Mouse (Mus musculus) adrenal gland, postnatal 14 days (tissue): Measurements from ENCODE around the gene Adgrf5. TPM values are rescaled to one million over a fixed set of nuclear protein-coding genes. Genes with fewer than 3 reads are reported as not detected.

Experiments
- DNase-seq: peaks from one replicate; pipeline ENCODE4 v3.0.0; 2021; ENCODE audit warnings: mixed read lengths
- total RNA-seq: library from RNA; stranded (reverse); gene quantifications from 2 replicates; pipeline ENCODE4 v1.2.3, GENCODE M21; 2021

Gene Adgrf5
- total RNA-seq, 1 experiment from 2014 or later, result 151 TPM

DNA sequence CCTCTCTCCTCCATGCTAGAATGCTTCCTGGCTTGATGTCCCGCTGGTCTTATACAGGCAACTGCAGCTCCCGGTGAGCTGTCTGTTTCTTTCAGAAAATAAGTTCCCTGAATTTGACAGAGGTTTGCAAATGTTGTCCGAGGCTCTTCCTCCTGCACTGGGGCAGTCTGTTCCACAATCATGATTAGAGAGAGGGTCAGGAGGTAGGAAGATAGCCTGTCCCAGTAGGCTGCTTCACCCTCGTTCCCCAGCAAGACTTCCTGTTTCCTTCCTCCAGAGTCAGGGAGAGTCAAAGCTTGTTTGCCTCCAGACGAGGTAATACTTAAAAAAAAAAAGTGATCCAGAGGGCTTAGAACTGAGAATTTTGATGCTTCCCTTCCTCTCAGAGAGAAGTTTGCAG lies 16.3 kb downstream of the Adgrf5 start:
- DNase-seq, result peak; percentile 14

DNA sequence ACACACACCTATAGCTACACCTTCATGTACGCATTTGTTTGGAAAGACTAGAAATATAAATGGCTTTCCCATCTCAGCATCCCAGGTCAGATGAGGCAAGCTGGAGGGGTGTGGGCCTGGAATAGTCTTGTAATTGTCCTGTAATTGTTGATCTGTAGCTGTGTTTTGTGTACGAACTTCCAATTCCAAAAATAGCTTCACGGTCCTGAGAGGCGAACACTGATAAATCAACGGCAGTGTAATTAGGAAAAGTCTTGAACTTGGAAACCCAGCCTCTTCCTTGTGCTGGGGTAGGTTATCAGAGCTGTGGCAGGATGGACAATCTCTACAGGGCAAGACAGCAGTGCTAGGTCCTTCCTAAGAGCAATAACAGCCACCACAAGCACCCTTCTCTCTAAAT lies 18.5 kb downstream of the Adgrf5 start:
- DNase-seq, result no peak

DNA sequence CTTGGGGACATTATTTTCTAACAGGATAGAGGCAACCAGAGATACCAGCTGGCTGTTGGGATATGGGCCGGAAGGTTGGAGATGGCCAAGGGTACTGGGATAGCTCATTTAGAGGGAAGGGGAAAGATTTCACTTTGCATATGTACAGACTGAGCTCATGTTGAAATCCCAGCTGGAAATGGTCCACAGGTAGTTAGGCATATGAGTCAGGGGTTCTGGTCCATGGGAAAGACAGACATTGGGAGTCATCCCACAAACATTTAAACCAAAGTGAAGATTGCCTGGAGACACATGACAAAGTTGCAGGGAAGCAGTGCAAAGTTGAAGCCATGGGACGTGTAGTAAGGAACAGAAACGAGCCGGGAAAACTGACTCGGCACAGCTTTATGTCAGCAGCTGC lies 26.1 kb downstream of the Adgrf5 start:
- no peak for DNase-seq

DNA sequence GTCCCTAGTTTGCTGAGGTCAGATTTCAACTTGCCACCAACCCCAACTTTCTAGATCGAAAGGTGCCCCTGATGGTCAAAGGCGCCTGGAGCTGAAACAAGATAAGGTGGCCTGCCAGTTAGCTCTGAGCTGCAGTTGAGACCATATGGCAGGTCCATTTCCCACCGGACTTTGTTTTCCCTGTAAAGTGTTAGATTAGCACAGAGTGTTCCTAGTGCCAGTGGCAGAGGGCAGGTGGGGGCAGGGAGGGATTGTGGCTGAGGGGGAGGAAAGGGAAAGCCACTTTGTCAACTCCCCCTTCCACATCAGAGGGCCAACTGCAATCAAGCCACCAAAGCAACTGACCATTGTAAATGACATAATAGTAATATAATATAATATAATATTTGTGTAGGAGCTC lies 26.9 kb downstream of the Adgrf5 start:
- peak; percentile 42 for DNase-seq

DNA sequence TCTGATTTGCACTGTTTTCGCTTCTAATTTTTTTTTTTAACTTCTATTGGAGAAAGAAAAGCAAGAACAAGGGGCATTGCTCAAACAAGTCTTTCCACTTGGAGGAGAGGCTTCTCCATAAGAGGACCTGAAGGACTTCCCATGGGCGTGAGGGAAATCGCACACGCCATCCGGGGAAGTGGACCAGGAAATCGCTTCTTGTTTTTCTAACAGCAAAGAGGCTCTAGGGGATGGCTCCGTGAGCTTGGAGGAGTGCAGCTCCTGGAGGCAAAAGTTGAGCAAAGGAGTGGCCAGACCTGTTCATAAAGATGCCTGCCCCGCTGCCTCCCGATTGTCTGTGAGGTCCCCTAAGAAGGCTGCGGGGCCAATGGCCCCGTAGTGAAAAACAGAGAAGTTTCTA lies 29.0 kb downstream of the Adgrf5 start:
- no peak for DNase-seq

DNA sequence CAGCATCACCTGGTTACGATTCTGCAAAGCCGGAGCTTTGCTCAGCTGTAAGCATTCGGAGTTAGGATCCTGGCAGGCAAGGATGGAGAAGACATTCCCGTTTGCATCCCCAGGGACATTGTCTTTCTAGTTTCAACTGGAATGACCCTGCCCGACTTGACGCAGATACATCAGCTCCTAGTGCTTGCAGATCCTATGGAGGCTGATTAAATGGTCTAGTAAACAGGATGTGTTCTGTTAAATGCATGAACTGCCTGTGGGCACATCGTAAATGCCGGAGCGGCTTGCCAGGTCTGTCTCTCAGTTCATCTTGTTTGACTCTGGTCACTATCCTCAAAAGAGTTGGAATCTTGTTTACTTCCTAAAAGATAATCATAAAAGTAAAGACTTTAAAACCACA lies 31.9 kb downstream of the Adgrf5 start:
- DNase-seq, result no peak

DNA sequence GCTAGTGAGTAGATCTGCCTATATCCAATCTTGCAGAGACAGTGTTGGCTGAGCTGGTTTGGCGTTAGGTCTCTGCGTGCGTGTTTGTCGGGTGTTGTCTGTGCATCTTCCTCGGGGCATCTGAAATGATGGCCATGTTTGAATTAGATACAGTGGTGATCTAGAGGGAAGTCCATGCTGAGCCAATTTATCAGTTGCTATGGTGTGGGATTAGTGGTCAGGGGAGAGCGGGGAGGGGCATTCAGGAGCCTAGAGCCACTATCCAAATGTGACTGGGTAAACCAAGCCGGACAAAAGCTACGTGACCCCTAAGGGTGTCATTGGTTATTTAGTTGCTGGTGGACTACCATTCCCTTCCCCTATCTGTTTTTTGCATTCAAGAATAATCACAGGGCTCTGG lies 33.4 kb downstream of the Adgrf5 start:
- no peak for DNase-seq

DNA sequence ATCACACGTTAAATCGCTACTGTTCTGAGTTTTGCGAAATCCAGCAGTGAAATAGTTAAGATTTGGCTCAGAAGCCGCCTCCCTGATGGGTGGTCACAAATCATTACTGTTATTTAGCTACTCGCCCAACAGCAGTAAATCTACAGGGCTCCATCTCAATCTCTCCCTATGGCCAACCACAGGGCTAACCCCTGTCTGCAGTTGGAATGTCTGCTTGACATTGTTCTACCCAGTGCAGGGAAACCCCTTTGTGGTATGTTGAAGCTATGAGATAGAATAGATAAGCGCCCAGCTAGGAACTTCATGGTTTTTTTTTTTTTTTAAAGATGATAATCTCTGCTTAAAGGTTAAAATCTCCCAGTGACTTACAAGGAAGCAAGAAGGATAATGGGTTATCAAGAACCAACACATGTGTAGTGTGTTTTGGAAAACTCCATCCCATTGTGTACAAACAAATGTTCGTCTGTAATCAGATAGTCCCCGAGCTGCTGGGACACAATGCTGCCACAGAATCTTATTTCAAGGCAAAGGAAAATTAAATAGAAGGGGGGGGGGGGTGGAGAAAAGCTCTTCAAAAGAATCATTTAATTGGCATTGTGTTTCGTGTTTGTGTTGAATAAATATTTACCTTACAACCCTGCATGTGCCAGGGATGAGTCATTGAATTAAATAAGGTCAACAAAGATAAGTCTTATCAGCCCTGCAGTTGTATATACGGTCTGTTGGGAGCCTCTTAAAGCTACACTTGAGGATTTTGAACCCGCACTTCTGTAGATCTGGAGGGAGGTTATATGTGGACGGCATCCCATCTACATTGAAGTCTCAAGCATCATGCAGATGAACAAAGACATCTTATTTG lies 35.4 kb downstream of the Adgrf5 start:
- no peak for DNase-seq

DNA sequence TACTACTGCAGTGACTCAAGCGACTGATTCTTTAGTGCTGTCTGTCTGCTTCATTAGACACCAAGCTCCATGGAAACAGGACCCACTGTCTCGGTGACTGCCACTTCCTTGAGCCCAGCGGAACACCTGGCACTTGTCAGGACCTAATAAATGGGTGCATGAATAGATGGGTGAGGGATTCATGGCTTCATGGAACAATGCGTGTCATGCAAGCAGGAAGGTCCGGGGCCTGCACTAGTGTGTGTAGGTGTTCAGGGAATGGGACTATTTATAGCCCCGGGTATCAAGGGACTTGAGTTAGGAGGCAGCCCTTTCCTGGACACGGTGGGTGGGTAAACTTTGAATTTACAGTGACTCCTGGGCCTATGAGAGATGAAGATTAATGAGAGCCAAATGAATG lies 38.4 kb downstream of the Adgrf5 start:
- no peak for DNase-seq

DNA sequence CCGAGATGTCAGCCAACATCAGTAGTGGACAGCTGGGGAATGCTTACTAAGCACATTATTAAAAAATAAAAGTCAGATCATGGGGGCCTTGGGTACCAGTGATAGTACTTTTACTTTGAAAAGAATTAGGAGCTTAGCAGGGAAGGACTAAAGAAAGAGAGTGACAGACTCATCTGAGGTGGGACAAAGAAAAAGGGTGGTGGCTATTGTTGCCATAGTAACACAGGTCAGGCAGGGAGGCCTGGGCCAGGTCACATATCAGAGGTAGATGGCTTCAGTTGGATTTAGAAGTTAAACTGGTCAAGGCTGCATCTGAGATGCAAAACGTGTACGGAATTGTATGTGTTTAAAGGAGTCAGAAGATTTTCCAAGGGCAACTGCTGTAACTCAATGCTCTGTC lies 38.9 kb downstream of the Adgrf5 start:
- no peak for DNase-seq

DNA sequence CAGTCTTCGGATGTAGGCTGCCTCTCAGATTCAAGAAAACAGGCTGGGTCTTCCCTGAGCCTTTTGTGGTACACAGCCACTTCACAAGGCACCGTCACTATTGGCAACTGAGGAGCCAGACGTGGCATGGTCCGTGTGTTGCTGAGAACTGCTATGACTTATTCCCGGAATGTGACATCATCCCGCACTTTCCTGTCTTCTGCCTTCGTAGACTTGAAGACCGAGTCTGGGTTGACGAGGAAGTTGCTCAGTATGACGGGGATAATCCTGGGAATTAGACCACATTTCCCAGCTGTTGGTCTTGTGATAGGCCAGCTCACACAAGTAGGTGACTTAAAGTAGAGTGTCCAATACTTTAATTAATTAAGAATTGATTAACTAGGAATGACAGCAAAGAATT lies 40.2 kb downstream of the Adgrf5 start:
- no peak for DNase-seq

DNA sequence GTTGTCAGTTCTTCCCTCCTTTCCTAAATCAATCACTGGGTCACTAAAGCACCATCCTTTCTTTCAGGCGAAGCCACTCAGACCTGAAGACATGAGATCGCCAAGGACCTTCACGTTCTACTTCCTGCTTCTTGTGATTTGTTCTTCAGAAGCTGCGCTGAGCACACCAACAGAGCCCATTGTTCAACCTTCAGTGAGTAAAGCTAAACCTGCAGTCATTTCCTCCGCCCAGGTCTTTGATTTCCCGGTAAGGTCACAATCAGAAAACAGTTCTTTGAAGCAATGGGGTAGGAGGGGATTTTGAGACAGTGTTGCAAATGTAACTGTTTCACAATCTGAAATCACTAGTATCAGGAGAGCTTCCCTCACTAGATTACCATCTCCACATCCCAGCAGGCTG lies 43.6 kb downstream of the Adgrf5 start:
- DNase-seq, result no peak

DNA sequence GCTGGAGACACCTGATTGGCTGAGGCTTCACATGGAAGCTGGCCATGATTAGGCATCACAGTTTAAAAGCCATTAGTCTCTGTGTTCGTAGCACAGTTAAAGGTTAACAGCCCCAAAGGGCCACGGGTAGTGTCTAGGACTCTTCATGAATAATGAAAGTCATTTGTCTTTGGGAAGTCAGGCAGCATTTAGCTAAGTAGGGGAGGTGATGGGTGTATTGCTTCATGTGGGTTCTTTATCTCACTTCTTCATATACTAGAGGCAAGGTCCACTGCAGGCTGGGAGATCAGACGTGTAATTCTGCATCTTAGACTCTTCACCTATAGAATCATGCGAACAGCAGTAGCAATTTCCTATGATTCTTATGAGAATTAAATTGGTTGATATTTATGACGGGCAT lies 44.2 kb downstream of the Adgrf5 start:
- no peak for DNase-seq

DNA sequence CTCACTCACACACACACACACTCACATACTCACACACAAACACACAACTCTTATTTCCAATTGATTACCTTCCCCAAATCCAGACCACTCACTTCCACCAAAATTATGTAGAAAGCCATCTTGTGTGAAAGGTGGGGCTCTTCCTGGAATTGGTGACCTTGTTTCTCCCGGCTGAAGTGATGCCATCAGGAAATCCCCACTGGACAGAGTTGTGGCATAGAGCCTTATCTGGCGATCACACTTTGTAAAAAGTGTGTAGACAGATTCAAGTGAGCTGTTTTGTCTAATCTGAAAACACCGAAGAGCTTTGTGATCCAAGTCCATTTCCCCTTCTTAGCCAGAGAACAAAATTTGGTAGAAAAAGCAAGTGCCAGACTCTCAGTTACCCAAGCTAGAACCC lies 46.1 kb downstream of the Adgrf5 start:
- DNase-seq, result no peak

DNA sequence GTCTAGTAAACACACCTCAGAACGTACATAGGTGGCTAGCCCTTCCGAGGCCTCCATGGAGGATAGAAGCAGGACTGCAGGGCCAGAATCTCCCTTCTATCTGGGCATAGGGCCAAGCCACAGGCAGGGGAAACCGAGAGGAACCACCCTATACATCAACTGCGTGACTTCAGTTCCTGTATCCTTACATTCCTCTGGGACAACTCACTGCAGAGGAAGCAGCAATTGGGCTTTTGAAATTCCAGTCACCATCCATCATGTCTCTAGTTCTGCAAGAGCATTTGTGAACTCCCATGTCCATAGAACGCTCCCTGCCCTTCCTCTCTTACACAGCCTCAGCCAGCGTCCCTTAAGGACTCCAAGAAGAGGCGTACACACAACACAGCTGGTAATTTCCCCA lies 47.3 kb downstream of the Adgrf5 start:
- DNase-seq, result peak; percentile 23

DNA sequence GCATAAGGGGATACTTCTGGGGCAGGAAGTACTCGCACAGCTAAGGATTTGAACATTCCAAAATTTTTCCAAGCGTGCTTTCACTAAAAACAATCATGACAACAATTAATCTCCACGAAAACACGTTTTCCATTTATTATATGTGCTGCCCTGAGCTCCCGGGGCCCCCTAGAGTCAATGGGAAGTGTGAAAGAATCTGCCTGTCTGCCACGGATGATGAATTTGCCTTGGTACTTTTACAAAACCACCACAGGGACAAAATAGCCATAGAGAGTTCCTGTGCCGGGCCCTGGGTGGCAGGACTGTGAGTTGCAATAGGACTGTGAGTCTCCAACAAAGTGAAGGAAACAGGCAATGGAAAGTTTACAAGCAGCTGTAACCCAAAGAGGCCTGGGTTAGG lies 52.9 kb downstream of the Adgrf5 start:
- DNase-seq, result no peak

DNA sequence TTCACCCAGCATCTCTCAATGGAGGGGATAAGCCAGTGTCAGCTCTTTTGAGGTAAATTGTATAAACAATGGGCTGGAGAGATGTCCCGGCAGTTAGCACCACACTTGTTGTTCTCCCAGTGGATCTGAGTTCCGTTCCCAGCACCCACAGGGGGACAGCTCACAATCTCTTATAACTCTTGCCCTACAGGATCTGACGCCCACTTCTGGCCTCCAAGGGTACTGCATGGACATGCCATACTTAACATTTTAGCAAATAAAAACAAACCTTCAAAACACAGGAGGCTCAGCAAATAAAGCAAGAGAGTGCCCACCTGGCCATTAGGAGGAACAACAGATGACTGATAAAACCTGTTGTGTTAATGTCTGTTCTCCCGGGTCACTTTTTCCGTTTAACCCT lies 59.0 kb downstream of the Adgrf5 start:
- no peak for DNase-seq

DNA sequence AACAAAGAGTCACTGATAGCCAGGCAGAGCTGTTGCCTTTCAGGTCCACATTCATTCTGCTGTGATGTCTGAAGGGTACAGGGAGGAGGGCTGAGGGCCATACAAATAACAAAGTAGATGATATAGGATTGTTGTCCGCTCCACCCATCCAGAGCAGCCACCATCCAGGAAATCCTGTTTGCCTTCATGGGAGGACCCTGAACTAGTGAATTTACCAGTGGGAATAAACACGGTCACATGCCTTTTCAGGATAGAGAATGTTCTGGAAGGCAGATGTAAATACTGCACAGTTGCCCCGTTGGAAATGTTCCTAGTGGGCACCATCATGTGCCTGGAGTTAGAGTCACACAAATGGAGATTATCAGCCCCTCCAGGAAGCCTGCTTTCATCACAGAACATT lies 60.1 kb downstream of the Adgrf5 start:
- DNase-seq, result no peak

DNA sequence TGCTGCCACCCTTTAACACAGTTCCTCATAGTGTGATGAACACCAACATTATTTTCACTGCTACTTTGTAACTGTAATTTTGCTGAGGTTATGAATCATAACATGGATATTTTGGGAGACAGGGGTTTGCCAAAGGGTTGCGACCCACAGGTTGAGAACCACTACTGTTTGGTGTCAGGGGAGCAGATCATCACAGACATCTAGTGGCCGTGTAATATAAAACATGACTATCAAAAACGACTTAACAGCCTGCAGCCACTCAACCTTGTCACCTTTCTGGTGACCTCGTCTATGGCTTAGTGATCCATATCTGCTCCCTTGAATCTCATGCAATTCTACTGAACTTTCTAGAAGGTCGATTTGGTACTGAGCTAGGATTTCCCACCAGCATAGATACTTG lies 63.7 kb downstream of the Adgrf5 start:
- no peak for DNase-seq

DNA sequence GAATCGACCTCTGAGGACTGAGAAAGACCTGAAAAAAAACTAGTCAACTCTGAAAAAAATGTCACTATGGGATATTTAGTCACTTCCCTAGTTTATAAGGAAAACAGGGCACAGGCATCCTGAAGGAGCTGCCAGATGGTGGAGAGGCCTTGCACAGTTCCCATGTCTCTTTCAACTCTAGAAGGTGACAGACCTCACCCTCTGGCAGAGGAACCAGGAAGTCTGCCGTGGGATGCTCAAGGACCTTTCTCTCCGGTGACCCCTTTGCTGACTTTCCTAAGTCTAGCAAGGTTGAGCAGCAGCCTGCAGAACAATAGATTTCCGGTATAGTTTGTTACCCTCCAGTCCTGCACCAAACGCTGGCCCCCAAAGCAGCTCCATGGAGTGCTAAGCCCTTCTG lies 71.4 kb downstream of the Adgrf5 start:
- peak; percentile 41 for DNase-seq

DNA sequence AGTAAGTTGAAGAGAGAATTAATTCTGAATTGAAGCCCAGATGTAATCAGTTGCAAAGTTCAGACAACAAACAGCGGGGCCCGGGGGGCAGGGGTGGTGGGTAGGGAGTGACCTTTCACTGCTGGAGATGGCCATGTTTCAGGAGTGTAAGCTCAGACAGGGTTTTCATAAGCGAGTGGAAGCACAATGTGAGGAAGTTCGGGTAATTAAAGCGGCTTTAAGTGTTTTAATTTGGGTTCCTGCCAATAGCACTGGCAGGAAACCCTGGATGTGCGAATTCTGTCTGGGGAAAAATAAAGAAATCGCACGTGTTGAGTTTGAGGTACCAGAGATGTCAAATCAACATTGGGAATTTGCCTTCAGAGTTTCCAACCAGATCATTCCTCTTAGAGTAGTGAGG lies 74.2 kb downstream of the Adgrf5 start:
- DNase-seq, result no peak

DNA sequence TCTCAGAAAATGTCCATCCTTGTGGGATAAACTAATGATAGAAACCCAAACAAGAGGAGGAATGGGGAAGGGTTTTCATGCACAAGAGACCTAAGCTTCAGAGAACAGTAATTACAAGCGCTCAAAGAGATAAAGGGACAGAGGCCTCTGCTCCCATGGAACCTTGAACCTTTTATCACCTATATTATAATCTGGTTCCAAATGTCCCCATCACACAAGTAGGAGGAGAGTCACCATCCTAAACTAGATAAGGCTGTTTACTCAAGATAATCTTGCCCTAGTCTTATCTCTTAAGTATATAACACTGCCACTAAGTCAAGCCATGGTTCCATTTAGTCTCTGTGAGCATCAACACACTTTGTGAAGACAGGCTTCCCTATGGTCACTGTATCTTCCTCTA lies 91.0 kb downstream of the Adgrf5 start:
- DNase-seq, result no peak

DNA sequence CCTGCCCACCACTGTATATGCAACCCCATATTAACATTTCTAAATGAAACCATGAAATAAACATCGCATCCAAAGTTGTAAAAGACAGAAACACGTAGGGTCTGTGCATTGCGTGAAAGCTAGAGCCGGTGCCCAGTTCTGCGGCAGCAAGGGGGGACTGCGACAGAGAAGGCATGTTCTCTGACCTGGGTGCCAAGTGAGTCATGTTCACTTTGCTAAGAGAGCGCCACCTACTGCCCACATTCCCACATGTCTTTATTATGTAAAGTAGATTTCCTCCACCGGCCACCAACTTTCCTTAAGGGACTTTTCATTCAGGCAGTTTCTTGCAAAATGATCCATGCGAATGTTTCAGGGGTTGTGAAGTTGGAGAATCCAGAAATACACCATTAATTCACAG lies 98.3 kb downstream of the Adgrf5 start:
- DNase-seq, result peak; percentile 83

DNA sequence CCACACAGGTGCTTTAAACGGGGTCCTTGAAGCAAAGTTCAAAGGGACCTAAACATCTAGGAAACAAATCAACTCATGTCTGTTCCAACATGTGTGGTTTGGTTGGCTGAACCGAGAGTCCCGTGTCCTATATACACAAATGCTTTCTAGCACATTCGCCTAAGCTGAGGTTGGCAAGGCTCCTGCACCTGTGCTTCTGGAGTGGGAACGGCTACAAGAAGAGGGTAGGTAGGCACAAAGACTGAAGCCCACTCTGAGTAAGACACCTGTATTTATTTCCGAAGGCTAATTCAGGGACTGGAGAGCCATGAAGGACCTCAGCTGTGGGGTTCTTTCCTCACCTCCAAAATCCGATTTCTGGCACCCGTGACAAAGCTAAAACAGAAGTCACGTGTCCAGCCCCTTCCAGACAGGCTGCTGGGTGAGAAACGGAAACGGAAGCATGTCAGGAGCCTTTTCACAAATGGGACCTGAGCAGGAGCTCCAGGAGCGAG lies 99.5 kb downstream of the Adgrf5 start:
- no peak for DNase-seq
